Mouse (Mus musculus) E14TG2a.4 (cell line): ENCODE data around the gene Plk5.

Experiments used
- CTCF ChIP-seq: conservative IDR thresholded peaks from 2 replicates; pipeline ENCODE4 v1.5.1; 2014; ENCODE audit warnings: low read length
- NANOG ChIP-seq: IDR thresholded peaks from 2 replicates; pipeline ENCODE4 v1.6.1; 2014; ENCODE audit warnings: borderline replicate concordance, low read length, mixed read lengths

GRCm38 (mm10) chr10:80329273-80330081 is 26.8 kb upstream of the Plk5 start, which contains the start of the genes Pcsk4 and Reep6:
- TF ChIP-seq CTCF (no peak), NANOG (no peak)
